Mouse (Mus musculus) forelimb bud, embryonic 11.5 days (tissue): ENCODE results near the gene Kcnh1.

Source experiments
- DNase-seq: peaks from one replicate; pipeline ENCODE4 v3.0.0-alpha.2; 2012; ENCODE audit warnings: low read depth, low spot score

The Kcnh1 gene

GRCm38 (mm10) chr1:192315392-192316070 is 125.0 kb downstream of the Kcnh1 start:
- DNase-seq = no peak

GRCm38 (mm10) chr1:192324223-192324622 is 133.6 kb downstream of the Kcnh1 start:
- no peak for DNase-seq

GRCm38 (mm10) chr1:192327052-192327451 is 136.5 kb downstream of the Kcnh1 start:
- DNase-seq = no peak

GRCm38 (mm10) chr1:192331207-192331606 is 140.6 kb downstream of the Kcnh1 start:
- no peak for DNase-seq

- no peak for DNase-seq
Observed at GRCm38 (mm10) chr1:192336029-192336428, 145.5 kb downstream of the Kcnh1 start.

- no peak for DNase-seq
Observed at GRCm38 (mm10) chr1:192339361-192340077, 148.9 kb downstream of the Kcnh1 start.

- DNase-seq = no peak
Observed at GRCm38 (mm10) chr1:192341774-192342173, 151.2 kb downstream of the Kcnh1 start.

- DNase-seq = no peak
Observed at GRCm38 (mm10) chr1:192343996-192344395, 153.4 kb downstream of the Kcnh1 start.

GRCm38 (mm10) chr1:192347327-192347726 is 156.8 kb downstream of the Kcnh1 start:
- no peak for DNase-seq

- DNase-seq = no peak
Observed at GRCm38 (mm10) chr1:192356231-192356630, 165.7 kb downstream of the Kcnh1 start.

GRCm38 (mm10) chr1:192359212-192359611 is 168.6 kb downstream of the Kcnh1 start:
- DNase-seq = no peak

GRCm38 (mm10) chr1:192368336-192368735 is 177.8 kb downstream of the Kcnh1 start:
- no peak for DNase-seq

GRCm38 (mm10) chr1:192371943-192372614 is 181.5 kb downstream of the Kcnh1 start:
- DNase-seq = no peak

- no peak for DNase-seq
Observed at GRCm38 (mm10) chr1:192378546-192379075, 188.0 kb downstream of the Kcnh1 start.

GRCm38 (mm10) chr1:192380596-192381041 is 190.0 kb downstream of the Kcnh1 start:
- DNase-seq = no peak

- DNase-seq = no peak
Observed at GRCm38 (mm10) chr1:192387624-192388023, 197.1 kb downstream of the Kcnh1 start.

- no peak for DNase-seq
Observed at GRCm38 (mm10) chr1:192391041-192391440, 200.5 kb downstream of the Kcnh1 start.

- DNase-seq = no peak
Observed at GRCm38 (mm10) chr1:192392232-192392631, 201.7 kb downstream of the Kcnh1 start.

- no peak for DNase-seq
Observed at GRCm38 (mm10) chr1:192399667-192400490, 209.3 kb downstream of the Kcnh1 start.

GRCm38 (mm10) chr1:192400991-192401390 is 210.4 kb downstream of the Kcnh1 start:
- DNase-seq = no peak
